Mouse (Mus musculus) neural tube, embryonic 11.5 days (tissue): Measurements from ENCODE around the gene Myof. TPM values are rescaled to one million over a fixed set of nuclear protein-coding genes. Genes with fewer than 3 reads are reported as not detected.

Experiments
- ATAC-seq: fragments of 200-750 bp; cut with Nextera tagmentation; 2 replicates; pipeline ENCODE4 v1.8.0; 2017; ENCODE audit warnings: moderate number of reproducible peaks, mild to moderate bottlenecking, moderate TSS enrichment, moderate library complexity; ENCODE audit not compliant: insufficient read depth, low FRiP score, low TSS enrichment
- DNase-seq: peaks from one replicate; pipeline ENCODE4 v3.0.0-alpha.2; 2015; ENCODE audit warnings: low spot score
- H3K27ac ChIP-seq: fragments of 300-500 bp; sonication (generic); 2 replicates; pipeline ENCODE4 v1.5.1; 2014; ENCODE audit warnings: low read depth, mild to moderate bottlenecking, low read length
- H3K27me3 ChIP-seq: fragments of 300-500 bp; sonication (generic); 2 replicates; pipeline ENCODE4 v1.6.1; 2014; ENCODE audit warnings: mild to moderate bottlenecking, low read length, mixed read lengths; ENCODE audit not compliant: control insufficient read depth, insufficient read depth
- H3K36me3 ChIP-seq: fragments of 300-500 bp; sonication (generic); 2 replicates; pipeline ENCODE4 v1.6.1; 2014; ENCODE audit warnings: mild to moderate bottlenecking, low read length, moderate library complexity, mixed read lengths; ENCODE audit not compliant: control insufficient read depth, insufficient read depth
- H3K4me1 ChIP-seq: fragments of 300-500 bp; sonication (generic); 2 replicates; pipeline ENCODE4 v1.6.1; 2014; ENCODE audit warnings: low read length, mixed read lengths; ENCODE audit not compliant: control insufficient read depth, insufficient read depth
- H3K4me2 ChIP-seq: fragments of 300-500 bp; sonication (generic); 2 replicates; pipeline ENCODE4 v1.6.1; 2014; ENCODE audit warnings: low read depth, mild to moderate bottlenecking, moderate library complexity
- H3K4me3 ChIP-seq: fragments of 300-500 bp; sonication (generic); 2 replicates; pipeline ENCODE4 v1.5.1; 2014; ENCODE audit warnings: low read depth, low read length
- H3K9ac ChIP-seq: fragments of 300-500 bp; sonication (generic); 2 replicates; pipeline ENCODE4 v1.6.1; 2014; ENCODE audit warnings: mild to moderate bottlenecking, low read length
- H3K9me3 ChIP-seq: fragments of 300-500 bp; sonication (generic); 2 replicates; pipeline ENCODE4 v1.6.1; 2016; ENCODE audit warnings: low read length; ENCODE audit not compliant: control insufficient read depth
- WGBS: fragments of 180-500 bp; shearing (Covaris S2); extraction: QIAGEN DNeasy Blood & Tissue Kit; methylation state at CpG from one replicate; pipeline ENCODE4 v1.1.7; 2014; 5-methylcytosine and 5-hydroxymethylcytosine counted together
- polyA plus RNA-seq: library from polyadenylated mRNA; unstranded; fragments of >200 nt; fragmentation: Nextera tagmentation; extraction: Ambion mirVana; gene quantifications from 2 replicates; pipeline ENCODE4 v1.2.1, GENCODE M21; 2014

Myof gene
- polyA plus RNA-seq, 1 experiment from 2014 or later = 2.1 TPM

DNA sequence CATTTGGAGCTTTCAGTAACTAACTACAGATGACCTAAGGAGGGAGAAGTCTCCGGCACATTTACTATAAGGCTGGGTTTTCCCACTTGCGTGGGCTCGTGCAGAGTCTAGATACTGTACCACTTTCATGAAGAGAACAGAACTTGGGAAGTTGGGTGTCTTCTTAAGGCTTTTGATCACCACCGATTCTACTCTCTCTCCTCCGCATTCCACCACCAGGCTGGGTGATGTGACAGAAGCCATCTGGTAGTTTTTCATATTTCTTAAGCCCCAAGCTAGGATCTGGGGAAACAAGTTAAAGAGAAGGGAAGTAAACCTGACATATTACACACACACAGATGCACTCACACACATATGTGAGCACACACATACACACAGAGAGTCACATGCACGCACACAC lies 108.7 kb downstream of the Myof start:
- no peak for ATAC-seq
- H3K9ac ChIP-seq = no peak overlapping the region
- 91% methylated on average over 6 of the region's 6 CpGs for WGBS
- H3K9me3 ChIP-seq = no peaks in the 10 kb centered on the region
- H3K36me3 ChIP-seq = no peaks in the 10 kb centered on the region
- no peak overlapping the region for H3K4me3 ChIP-seq
- no peak for DNase-seq
- no peak overlapping the region for H3K27ac ChIP-seq
- H3K27me3 ChIP-seq = no peaks in the 10 kb centered on the region
- H3K4me1 ChIP-seq = no peaks in the 10 kb centered on the region
- H3K4me2 ChIP-seq = no peak overlapping the region

DNA sequence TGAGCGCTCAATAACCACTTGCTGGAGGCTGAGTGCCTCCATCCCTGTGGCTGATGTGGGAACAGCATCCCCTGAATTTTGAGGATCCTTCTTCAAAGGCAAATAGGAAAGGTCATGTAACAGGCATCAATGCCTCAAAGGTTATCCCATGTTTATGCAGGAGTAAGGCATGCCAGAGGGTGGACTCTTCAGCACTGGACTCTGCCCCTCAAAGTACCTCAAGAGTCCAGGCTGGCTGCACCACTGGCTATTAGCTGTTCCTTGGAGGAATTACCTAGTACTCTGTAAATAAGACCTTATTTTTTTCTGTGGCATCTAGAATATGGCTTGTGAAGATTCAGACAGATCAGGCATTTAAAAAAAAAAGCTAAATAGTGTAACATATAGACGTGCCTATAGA lies 111.2 kb downstream of the Myof start:
- Histone ChIP-seq H3K9me3 (no peaks in the 10 kb centered on the region), H3K27me3 (no peaks in the 10 kb centered on the region), H3K27ac (no peak overlapping the region), H3K4me1 (no peaks in the 10 kb centered on the region), H3K36me3 (no peaks in the 10 kb centered on the region), H3K4me2 (no peak overlapping the region), H3K4me3 (no peak overlapping the region), H3K9ac (no peak overlapping the region)
- 89% methylated on average over 2 of the region's 2 CpGs for WGBS
- DNase-seq = no peak
- ATAC-seq = no peak

DNA sequence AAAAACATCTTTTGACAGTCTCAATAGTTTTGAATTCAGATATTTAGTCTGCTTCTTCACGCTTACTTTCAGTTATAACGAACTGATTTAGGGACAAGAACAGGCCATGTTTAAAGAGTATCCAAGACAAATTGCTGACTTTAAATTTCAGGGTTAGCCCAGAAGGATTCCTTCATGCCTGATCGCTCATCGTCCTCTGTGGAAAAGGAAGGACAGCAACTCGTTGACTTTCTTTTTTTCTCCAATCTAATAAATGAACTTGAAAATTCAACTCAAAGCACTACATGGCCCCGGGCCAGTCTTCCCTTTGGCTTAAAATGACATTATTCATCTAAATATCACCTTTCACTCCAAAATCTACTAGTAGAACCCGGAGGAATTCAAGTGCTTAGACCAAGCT lies 115.5 kb downstream of the Myof start:
- no peak overlapping the region for H3K27ac ChIP-seq
- 91% methylated on average over 7 of the region's 7 CpGs for WGBS
- H3K36me3 ChIP-seq = no peaks in the 10 kb centered on the region
- no peaks in the 10 kb centered on the region for H3K27me3 ChIP-seq
- H3K4me1 ChIP-seq = no peaks in the 10 kb centered on the region
- ATAC-seq (no peak), DNase-seq (no peak)
- H3K4me2 ChIP-seq = no peak overlapping the region
- no peak overlapping the region for H3K4me3 ChIP-seq
- H3K9me3 ChIP-seq = no peaks in the 10 kb centered on the region
- no peak overlapping the region for H3K9ac ChIP-seq

DNA sequence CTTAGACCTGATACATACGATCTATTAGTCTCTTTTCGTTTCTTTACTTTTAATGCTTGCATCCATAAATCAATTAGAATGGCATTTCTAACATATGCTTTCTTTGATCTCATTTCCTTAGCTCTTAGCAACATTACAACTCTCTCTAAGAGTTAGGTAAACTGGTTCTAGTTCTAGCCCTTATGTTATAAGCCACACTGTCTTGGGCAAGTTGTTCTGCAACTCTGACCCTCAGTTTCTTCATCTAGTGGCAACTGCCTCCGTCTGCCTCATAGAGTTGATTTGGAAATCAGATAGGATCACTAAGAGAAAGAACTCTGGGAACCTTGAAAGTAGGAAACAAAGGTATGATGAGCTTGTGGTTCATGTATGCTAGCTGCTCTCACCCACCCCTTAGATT lies 118.1 kb downstream of the Myof start:
- Histone ChIP-seq H3K9ac (no peak overlapping the region), H3K4me3 (no peak overlapping the region), H3K36me3 (no peaks in the 10 kb centered on the region), H3K9me3 (no peaks in the 10 kb centered on the region), H3K4me1 (no peaks in the 10 kb centered on the region), H3K4me2 (no peak overlapping the region), H3K27ac (no peak overlapping the region), H3K27me3 (no peaks in the 10 kb centered on the region)
- 88% methylated on average over 3 of the region's 3 CpGs for WGBS
- DNase-seq (no peak), ATAC-seq (no peak)

DNA sequence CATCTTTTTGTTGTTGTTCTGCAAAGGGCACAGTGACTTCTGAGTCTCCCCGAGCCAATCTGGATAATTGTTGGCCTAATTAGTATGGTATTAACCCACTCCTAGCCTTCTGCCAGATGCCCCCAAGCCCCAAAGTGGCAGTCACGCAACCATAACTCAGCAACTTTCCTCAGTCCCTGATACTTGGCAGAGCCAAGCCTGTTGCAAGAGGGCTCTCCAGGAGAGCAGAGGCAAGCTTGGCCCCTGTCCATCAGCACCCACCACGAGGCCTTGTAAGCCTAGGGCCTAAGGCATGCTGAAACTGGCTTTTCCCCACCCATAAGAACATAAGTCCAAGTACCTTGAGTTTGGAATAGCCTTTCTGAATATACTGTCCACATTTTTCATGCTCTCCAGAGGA lies 119.1 kb downstream of the Myof start:
- 61% methylated on average over 3 of the region's 3 CpGs for WGBS
- no peak for ATAC-seq
- no peak for DNase-seq

DNA sequence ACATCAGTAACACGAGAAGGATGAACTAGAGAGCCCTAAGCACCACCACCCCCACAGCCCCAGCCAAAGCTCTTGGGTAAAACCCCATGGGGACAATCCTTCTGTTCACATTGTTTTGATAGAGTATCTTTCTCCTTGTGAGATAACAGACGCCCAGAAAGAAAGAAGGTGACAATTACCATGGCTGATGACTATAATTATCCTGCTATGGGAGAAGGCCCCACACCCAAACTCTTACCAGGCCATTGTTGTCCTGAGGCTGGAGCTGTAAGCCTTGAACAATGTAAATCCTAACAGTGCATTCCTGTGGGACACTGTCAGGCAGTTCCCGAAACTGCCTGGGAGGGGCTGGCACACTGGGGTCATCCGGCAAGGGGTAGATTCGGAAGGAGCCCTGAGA lies 122.3 kb downstream of the Myof start:
- H3K4me2 ChIP-seq = no peak overlapping the region
- H3K27me3 ChIP-seq = no peaks in the 10 kb centered on the region
- H3K4me3 ChIP-seq = no peak overlapping the region
- ATAC-seq (no peak), DNase-seq (no peak)
- no peaks in the 10 kb centered on the region for H3K36me3 ChIP-seq
- H3K9me3 ChIP-seq = no peaks in the 10 kb centered on the region
- 38% methylated on average over 5 of the region's 5 CpGs for WGBS
- no peaks in the 10 kb centered on the region for H3K4me1 ChIP-seq
- no peak overlapping the region for H3K27ac ChIP-seq
- no peak overlapping the region for H3K9ac ChIP-seq

More for the DNA sequence above, 119.1 kb downstream of the Myof start:
- H3K9me3 ChIP-seq = no peaks in the 10 kb centered on the region
- no peak overlapping the region for H3K9ac ChIP-seq
- H3K4me2 ChIP-seq = no peak overlapping the region
- H3K4me3 ChIP-seq = no peak overlapping the region
- no peak overlapping the region for H3K27ac ChIP-seq
- H3K27me3 ChIP-seq = no peaks in the 10 kb centered on the region
- H3K4me1 ChIP-seq = no peaks in the 10 kb centered on the region
- no peaks in the 10 kb centered on the region for H3K36me3 ChIP-seq

DNA sequence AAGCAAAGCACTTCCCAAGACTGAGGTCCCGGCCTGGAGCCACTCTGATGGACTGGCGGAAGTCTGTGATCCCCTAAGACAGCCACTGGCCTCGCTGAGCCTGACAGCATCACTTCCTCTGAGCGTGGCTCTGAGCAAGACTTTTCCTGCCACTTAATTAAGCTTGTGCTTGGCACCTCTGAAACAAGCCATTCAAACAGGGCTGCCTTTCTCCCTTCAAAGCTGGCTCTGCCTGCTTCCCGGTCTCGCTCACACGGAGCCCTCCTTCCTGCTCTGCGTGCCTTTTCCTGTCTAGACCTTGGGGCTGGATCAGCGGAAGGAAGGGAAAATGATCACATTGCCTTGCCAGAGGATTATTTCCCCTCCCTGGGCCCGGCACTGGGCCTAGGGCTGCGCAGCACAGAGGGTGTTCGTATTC lies 124.9 kb downstream of the Myof start:
- H3K4me3 ChIP-seq = no peak overlapping the region
- H3K9ac ChIP-seq = no peak overlapping the region
- 64% methylated on average over 12 of the region's 12 CpGs for WGBS
- H3K4me1 ChIP-seq = no peaks in the 10 kb centered on the region
- no peaks in the 10 kb centered on the region for H3K9me3 ChIP-seq
- H3K36me3 ChIP-seq = no peaks in the 10 kb centered on the region
- no peaks in the 10 kb centered on the region for H3K27me3 ChIP-seq
- no peak for ATAC-seq
- H3K4me2 ChIP-seq = no peak overlapping the region
- no peak overlapping the region for H3K27ac ChIP-seq
- DNase-seq = no peak

DNA sequence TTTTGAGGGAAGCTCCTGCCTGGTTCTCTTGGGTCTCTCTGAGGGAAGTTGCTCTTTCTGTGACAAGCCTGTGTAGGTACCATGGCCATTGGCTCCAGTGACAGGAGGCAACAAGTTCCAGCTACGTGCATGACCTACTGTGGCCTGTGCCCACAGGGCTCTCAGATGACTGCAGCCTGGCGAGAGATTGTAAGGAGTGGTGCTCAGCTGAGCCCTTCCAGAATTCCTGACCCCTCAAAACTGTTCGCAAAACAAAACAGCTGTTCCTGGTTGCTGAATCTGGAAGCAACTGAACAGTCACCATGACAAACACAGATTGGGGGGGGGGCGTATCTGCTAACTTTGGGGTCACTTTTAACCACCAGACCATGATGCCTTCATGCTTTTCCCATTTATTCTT lies 129.1 kb downstream of the Myof start:
- Histone ChIP-seq H3K36me3 (no peaks in the 10 kb centered on the region), H3K27ac (no peak overlapping the region), H3K4me3 (no peak overlapping the region), H3K4me1 (no peaks in the 10 kb centered on the region), H3K9me3 (no peaks in the 10 kb centered on the region), H3K4me2 (no peak overlapping the region), H3K27me3 (no peaks in the 10 kb centered on the region), H3K9ac (no peak overlapping the region)
- DNase-seq (no peak), ATAC-seq (no peak)
- WGBS = 81% methylated on average over 4 of the region's 4 CpGs

DNA sequence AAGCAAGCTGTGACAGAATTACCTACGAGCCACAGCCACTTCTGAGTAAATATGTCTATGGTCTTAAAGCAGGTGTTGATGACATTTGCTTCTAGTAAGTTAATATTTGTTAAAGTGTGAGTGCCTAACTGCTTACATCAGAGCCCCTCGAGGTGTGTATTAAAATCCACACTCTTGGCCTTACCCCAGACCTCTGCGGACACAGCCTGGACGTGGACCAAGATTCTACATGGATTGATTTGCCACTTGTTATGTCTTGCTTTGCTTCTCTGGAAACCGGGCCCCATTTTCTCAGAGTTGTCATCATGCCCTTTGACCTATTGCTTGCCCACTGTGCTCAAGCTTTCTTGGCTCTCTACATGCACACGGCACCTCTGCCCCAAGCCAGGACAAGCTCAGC lies 130.9 kb downstream of the Myof start:
- ATAC-seq (no peak), DNase-seq (no peak)
- Histone ChIP-seq H3K36me3 (no peaks in the 10 kb centered on the region), H3K4me1 (no peaks in the 10 kb centered on the region; the same call in 1 of the 2 replicates), H3K4me3 (no peak overlapping the region), H3K27ac (no peak overlapping the region), H3K27me3 (no peaks in the 10 kb centered on the region), H3K9me3 (no peaks in the 10 kb centered on the region), H3K4me2 (no peak overlapping the region), H3K9ac (no peak overlapping the region)
- 78% methylated on average over 6 of the region's 6 CpGs for WGBS
